Mouse (Mus musculus) ZHBTc4 (cell line): ENCODE data around the gene Irf4.

ENCODE experiments used
- DNase-seq: peaks from one replicate; pipeline ENCODE4 v3.0.0-alpha.2; 2011; ENCODE audit warnings: low read depth, low spot score

Irf4 gene

GRCm38 (mm10) chr13:30762224-30762623, 13.2 kb downstream of the Irf4 start:
- no peak for DNase-seq

DNA sequence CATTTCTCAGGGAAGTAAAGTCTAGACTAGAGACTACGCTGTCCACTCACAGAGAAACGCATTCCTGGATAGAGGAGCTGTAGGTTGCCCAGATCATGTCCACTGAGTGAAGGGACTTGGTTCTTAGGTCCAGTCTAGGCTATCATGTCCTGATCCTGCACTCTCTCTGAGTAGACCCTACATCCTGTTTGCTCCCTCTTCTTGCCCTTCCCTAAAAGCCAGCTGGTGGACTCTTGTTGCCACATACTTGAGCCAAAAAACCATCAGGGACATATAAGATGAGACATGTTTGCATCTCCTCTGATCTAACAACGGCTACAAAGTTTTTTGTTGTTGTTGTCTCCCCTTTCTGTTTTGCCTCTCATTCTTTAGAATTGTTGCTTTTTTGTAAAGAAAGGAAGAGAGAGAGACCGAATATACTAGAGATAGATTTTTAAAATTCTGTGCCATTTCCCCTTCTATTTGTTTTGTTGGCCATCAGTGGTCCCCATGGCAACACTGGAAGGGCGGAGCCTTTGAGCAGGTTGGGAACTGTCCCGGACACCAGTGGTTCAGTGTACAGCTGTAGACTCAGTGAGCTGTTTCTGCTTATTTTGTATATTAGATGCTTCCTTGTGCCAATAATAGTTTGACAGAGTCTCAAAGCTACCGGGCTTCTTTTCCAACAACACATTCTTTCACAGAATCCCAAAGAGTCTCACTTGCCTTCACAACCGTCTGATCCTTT, 15.2 kb downstream of the Irf4 start:
- no peak for DNase-seq

DNA sequence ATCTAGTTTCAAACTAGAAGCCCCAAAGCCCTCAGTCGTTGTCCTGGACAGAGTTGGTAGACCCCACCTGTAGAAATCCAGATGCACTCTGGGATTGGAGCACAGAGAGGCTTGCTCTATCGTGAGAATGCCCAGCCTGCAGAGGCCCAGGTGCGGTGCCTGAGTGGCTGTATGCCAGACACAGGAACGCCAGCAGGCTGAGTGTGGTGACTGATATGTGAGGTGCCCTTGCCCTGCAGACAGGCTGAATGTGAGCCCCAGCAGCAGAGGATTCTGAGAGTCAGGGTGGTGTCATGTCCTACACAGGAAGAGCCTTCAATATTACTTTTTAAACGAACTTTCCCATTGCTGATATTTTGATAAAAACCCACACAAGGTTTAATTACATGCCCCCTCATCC, 16.9 kb downstream of the Irf4 start:
- no peak for DNase-seq

DNA sequence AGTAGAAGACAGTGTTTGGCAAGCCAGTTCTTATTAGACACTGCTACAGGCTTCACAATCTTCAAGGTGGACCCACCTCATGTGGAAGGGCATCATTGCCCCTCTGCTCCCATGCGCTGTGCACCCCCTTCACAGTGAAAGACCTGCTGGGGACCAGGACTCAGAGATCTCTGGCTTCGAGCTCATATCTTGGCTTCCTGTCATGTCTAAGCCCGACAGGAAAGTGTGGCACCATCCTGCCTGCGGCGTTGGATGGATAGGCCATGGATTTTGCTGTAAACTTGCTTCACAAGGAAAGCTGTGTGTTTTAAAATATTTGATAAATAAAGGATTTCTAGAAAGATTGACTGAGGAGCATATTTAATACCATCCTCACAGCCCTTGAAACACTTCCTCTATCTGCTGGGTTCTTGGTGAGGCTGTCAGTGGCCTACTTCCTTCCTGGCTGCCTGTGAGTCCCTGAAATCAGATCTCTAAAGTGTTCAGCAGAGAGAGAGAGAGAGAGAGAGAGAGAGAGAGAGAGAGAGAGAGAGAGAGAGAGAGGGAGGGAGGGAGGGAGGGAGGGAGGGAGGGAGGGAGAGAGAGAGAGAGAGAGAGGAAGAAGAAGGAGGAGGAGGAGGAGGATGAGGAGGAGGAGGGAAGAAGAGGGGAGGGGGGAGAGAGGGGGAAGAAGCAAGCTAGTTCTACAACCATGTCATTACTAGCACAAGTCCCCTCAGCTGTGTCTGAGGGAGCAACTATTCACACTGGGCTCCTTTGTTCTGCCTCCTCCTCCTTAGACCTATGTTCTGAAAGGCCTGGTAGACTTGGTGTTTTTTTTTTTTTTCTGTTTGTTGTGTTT, 17.8 kb downstream of the Irf4 start:
- DNase-seq: no peak

GRCm38 (mm10) chr13:30767477-30768127, 18.6 kb downstream of the Irf4 start:
- no peak for DNase-seq

DNA sequence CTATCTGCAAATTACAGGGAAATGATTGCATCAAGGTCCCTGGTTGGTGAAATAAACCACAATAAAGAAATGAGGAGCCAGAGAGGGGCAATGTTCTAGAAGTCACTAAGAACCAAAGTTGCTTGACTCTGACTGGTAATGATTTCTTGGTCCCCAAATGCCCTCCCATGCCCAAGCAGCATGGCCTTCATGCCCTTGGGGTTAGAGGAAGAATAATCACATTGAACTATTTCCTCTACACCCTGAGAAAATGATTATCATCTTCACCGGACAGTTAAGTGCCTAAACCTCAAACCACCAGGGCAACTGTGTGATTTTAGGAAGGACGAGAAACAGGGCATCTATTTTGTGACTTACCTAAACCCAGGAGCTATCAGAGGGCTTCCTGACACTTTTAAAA, 27.0 kb downstream of the Irf4 start:
- no peak for DNase-seq

DNA sequence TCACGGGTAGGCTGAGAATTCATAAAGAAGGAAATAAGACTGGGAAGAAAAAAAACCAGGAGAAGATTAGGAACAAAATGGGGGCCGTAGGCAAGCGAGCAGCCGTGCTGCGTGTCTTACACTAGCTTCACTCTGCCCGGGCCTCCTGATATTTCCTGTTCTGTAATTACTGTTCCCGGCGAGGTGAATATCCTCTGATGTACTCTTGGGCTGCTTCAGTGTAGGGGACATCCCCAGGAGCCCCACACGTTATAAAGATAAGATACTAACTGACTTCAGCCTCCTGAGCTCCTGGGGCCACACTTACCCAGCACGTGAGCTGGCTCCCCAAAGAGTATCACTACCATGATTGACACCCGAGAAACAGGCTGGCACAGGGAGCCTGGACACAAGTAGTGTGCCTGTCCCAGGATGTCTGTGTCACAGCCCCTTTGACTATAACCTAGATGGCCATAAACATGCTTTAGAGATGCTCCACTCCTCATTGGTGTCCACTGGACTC, 28.7 kb downstream of the Irf4 start:
- DNase-seq: no peak

DNA sequence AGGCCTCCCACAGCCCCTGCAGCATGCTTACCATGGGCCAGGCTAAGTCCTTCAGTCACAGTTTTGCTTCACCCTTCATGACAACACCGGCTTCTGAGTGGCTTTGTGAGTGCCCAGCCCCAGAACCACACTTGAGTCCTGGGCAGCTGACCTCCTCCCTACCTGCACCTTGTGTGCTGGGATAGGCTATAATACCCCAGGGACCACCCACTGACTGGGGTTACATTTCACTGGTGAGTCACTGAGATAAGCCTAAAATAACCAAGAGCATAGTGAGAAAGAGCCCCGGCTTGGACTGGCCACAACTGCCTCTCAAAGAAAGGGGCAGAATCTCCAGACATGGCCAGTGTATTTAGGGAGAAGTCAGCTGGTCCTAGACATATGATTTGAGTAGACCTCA, 32.9 kb downstream of the Irf4 start:
- DNase-seq: no peak

GRCm38 (mm10) chr13:30782419-30782818, 33.4 kb downstream of the Irf4 start:
- no peak for DNase-seq

DNA sequence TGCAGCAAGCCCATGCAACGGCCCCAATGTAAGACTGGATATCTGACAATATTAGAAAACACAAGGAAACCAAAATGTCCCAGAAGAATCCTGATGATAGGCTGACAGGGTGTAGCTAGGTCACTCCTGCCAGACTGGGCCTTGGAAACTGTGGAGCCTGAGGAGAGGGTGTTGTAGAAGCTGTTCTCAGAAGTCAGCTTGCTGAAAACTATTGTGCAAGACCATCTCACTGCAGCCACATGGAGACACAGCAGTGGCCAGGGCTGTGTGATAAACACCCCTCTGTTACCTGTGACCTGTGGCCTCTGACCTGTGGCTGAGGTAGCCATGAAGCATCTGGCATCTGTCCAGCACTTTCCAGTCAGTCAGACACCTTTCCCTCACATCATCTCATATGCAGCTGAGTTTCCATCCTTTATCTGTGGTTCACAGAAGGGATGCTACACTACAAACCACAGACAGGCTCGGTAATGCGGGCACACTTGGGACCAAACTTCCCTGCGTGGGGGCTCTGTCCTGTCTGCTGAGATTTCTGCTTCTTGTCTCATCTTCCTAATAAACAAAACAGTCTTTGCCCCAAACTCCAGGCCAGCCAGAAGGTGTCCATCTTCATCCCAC, 36.5 kb downstream of the Irf4 start:
- DNase-seq: no peak

- no peak for DNase-seq
Observed at GRCm38 (mm10) chr13:30786235-30787035, 37.4 kb downstream of the Irf4 start.

DNA sequence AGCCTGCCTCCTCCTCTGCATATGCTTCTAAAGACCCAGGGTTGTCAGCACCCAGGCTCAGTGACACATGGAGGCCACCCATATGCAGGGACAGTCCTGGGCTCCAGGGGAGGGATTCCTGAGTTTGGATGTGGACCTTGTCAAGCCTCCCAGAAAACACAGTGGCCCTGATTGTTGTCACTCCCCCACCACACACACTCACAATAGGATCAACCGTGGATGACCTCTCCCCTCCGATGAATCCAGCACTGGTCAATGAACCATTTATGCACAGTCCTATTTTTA, 38.0 kb downstream of the Irf4 start:
- DNase-seq: no peak

DNA sequence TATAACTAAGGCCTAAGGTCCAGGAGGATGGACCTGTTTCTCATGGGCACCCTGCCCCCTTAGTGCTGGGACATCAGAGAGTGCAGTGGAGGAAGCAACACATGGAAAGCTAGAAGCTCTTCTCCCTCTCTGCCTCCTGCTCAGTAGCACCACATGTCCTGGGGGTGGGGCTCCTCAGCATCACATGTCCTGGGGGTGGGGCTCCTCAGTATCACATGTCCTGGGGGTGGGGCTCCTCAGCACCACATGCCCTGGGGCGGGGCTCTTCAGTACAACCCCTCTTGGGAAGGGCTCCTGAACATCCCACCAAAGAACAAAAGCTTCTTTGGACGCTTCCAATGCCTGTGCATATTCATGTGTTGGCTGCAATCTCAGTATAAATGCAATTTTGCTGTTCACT, 38.5 kb downstream of the Irf4 start:
- peak; percentile 88 for DNase-seq

DNA sequence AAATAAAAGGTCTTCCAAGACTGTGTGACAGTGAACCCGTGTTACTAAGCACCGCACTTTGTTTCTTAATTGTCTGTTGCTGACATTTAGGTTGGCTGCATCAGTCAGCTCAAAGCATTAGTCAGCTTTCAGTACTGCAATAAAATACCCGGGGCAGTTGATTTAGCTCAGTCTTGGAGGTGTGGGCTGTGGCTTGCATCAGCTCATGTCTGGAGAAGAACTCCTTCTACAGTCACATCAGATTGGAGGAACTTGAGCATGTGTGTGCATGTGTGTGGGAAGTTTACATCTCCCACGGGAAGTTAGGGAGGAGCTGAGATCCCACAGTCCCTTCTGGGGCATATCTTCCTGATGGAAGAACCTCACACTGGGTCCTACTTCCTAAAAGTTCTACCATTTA, 38.9 kb downstream of the Irf4 start:
- no peak for DNase-seq

GRCm38 (mm10) chr13:30788421-30788820, 39.4 kb downstream of the Irf4 start:
- DNase-seq: no peak

GRCm38 (mm10) chr13:30790016-30790415, 41.0 kb downstream of the Irf4 start:
- DNase-seq: no peak

- DNase-seq: no peak
Observed at GRCm38 (mm10) chr13:30792308-30792707, 43.3 kb downstream of the Irf4 start.

DNA sequence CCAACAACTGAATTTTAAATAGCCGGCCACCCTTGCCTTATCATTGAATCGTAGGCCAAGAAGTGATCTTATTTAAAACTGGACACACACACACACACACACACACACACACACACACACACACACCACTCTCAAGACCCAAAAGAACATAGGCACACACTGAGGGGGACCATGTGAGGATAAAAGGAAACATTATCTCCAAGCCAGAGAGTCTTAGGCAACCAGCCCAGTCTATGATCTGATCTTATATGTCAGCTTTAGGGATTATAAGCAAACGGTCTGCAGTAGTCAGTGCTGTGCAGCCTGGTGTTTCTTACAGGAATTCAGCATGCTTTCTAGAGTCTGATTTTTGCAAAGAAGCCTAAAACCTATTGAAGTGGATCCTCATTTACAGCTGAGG, 43.7 kb downstream of the Irf4 start:
- DNase-seq: no peak

- no peak for DNase-seq
Observed at GRCm38 (mm10) chr13:30793196-30793595, 44.2 kb downstream of the Irf4 start.

GRCm38 (mm10) chr13:30793616-30794015, 44.6 kb downstream of the Irf4 start:
- no peak for DNase-seq

DNA sequence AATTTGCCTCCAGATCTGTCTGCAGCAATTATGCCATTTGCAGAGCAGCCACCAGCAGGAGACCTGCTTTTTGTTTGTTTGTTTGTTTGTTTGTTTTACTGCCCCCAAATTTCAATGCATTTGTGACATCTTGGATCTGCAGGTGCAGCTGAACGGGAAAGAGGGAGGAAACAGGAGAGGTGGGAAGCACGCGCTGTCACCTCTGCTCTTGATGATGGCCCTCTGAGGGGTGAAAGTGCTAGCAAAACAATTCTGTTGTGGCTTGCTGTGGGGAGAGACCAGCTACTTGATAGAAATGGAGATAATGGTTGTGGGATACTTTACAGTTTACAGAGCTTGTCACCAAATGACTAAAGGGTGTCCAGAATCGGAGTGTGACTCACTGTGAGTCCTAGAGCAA, 46.9 kb downstream of the Irf4 start:
- DNase-seq: no peak
